Mouse (Mus musculus) testis, adult 2 months (tissue): ENCODE data around the gene Ndufs1.

ENCODE experiments used
- CTCF ChIP-seq: fragments of 200-500 bp; IDR thresholded peaks from 2 replicates; pipeline ENCODE4 v1.5.1; 2012; ENCODE audit warnings: low read depth, mild to moderate bottlenecking, inconsistent platforms, low read length, moderate library complexity; ENCODE audit not compliant: control insufficient read depth, insufficient read depth, insufficient replicate concordance
- POLR2A ChIP-seq: fragments of 200-500 bp; IDR thresholded peaks from 2 replicates; pipeline ENCODE4 v1.6.1; 2012; ENCODE audit warnings: low read depth, mild to moderate bottlenecking, inconsistent platforms, low read length, moderate library complexity; ENCODE audit not compliant: control insufficient read depth

DNA sequence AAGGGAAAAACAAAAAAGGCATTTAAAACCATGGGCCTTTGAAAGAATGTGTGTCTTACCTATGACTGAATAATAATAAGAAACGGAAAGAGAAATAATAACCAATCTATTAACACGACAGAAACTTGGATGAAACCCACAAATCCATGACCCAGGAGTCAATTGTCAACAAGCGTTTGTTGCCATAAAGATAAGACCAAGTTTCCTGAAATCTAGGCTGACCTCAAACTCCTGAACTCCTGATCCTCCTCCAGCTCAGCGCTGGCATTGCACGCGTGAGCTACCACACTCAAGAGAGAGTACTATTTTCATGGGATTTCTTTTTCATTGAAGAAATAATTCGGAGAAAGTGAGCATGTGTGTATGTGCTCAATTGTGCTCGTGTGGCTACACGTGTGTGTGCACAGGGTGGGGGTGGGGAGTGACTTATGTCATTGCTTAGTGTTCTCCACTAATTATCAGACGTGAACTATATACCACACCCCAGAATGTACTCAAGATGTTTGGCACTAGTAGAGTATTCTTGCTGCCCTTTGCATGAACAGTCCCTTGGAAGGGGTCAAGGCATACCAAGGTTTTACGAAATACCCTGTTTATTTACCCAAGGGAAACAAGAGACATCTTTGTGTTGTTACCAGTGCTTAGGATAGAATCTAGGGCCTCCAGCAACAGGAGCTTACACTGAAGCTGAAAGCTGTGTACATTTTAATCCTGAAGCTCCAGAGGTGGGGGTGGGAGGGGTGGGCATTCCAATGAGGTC, 15.9 kb upstream of the Ndufs1 start:
- TF ChIP-seq POLR2A = no peak
- no peak for TF ChIP-seq CTCF
